Mouse (Mus musculus): ENCODE data around the gene Gm17657. TPM values are rescaled to one million over a fixed set of nuclear protein-coding genes. Genes with fewer than 3 reads are reported as not detected.

The Gm17657 gene
- total RNA-seq (2023) = not detected

DNA sequence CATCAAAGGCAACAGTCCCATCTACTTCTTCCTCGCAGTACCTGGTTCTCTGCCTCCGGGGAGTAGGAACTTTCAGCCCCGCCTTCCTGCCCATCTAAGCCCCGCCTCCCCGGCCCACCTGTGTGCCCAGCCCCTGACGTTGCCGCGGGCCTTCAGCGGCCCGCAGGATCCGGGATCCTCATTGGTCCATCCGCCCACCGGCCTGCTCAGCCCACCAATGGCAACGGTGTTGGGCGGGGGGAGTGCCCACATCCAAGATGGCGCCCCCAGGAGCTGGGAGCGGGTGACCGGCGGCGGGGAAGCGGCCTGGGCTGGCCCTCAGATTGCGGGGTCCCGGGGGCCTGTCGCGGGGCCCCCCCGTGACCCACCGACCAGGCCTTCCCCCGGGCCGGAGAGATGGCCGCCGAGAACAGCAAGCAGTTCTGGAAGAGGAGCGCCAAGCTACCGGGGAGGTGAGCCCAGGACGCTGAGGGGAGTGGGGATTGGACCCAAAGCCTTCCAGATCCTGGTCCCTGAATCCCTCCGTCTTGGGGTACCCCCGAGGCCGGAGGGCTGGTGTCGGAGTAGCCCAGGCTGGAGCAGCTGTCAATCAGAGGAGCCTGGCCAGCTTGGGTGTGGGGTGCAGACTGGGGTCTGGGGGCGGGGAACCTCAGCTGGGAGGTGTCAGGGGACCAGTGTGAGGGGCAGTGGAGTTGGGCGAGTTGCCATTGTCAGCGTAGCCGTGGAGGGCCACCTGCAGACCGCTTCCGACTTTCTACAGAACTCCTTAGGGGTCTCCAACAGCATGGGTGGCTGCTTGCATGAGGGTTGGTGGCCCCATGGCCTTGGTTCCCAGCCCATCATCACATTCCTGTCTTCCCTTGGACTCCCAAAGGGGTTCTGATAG lies at the start of gene Gm17657, which contains the start of gene Tbc1d22b:
Gene Gm17657, minus strand, starts transcription at position 96 of the 886 bp plus-strand sequence.
Gene Tbc1d22b, plus strand, starts transcription at position 243 of the 886 bp plus-strand sequence.

DNA sequence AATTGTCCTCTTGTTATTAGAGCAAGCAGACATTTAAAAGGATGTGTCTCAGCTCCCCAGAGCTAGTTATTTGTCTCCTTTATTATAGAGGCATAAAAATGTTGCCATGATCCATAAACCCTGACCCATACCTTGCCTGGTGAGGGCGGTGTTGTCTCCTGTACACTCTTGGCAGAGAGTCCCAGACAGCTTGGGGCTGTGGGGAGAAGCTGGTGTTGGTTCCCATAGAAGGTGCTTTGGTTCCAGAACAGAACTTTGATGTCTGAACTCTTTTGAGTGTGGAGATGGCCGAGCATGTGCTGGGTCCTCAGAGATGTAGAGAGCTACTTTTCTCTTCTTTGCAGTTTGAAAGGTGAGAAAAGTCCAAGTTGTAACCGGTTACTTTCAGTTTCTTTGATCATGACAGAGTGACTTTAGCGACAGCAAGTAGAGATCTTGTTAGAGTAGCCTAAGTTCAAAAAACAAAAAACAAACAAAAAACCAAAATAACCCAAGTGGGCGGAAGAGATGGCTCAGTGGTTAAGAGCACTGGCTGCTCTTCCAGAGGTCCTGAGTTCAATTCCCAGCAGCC lies 2.8 kb upstream of the Gm17657 start, which contains the start of gene Tmem217:
Gene Tmem217, minus strand, starts transcription at position 224 of the 571 bp plus-strand sequence.

DNA sequence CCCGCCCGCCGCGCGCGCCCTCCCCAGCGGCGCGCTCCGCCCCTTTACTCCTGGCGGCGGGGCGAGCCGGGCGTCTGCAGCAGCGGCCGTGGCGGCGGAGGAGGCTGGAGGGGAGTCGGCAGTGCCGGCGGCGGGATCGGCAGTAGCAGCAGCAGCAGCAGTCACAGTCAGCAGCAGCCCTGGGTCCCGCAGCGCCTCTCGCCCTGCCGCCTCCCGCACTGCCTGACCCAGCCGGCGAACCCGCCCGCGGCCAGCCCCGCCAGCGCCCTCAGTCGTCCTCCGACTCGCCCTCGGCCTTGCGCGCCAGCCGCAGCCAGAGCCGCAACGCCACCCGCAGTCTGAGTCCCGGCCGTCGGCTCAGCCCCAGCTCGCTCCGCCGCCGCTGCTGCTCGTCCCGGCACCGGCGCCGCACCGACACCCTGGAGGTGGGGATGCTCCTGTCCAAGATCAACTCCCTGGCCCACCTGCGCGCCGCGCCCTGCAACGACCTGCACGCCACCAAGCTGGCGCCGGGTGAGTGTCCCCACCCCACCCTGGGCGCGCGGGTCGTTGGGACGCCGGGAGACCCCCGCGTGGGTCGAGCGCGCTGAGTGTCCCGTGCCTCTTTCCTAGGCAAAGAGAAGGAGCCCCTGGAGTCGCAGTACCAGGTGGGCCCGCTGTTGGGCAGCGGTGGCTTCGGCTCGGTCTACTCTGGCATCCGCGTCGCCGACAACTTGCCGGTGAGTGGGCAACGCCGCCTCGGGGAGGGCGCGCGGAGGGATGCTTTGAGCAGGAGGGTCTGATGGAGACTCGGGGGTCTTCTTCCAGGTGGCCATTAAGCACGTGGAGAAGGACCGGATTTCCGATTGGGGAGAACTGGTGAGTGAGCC lies 58.5 kb downstream of the Gm17657 start, which contains the start of gene Pim1:
Gene Pim1, plus strand, starts transcription at position 41 of the 869 bp plus-strand sequence.

Other genes starting within 250 kb of the Gm17657 start
- under 1 TPM; 0.17 to 0.30 TPM for gene Pi16, start 232.0 kb downstream of the Gm17657 start, total RNA-seq (2023)
- gene Mtch1, start 201.7 kb downstream of the Gm17657 start, total RNA-seq (2023) = 10 to 100 TPM; 58.1 to 72.8 TPM
- 1 to 10 TPM; 2.8 to 7.5 TPM for gene Fgd2, start 188.7 kb downstream of the Gm17657 start, total RNA-seq (2023)
- gene Pim1, start 58.9 kb downstream of the Gm17657 start, total RNA-seq (2023) = 100 to 1,000 TPM; 298 to 311 TPM
- gene Tbc1d22b, start 147 bp upstream of the Gm17657 start, total RNA-seq (2023) = 10 to 100 TPM; 53.9 to 57.0 TPM
- not detected for gene Tmem217, start 2.7 kb upstream of the Gm17657 start, total RNA-seq (2023)
- 10 to 100 TPM; 53.0 to 72.3 TPM for gene Rnf8, start 65.2 kb upstream of the Gm17657 start, total RNA-seq (2023)
- 10 to 100 TPM; 12.3 to 13.2 TPM for gene Gm28043, start 65.2 kb upstream of the Gm17657 start, total RNA-seq (2023)
- gene Cmtr1, start 111.0 kb upstream of the Gm17657 start, total RNA-seq (2023) = 100 to 1,000 TPM; 125 TPM
- gene Ccdc167, start 167.4 kb upstream of the Gm17657 start, total RNA-seq (2023) = 10 to 100 TPM; 14.5 to 17.3 TPM